Mouse (Mus musculus) lung, adult 2 months (tissue): Measurements from ENCODE around the gene Tnfrsf13c. TPM values are rescaled to one million over a fixed set of nuclear protein-coding genes. Genes with fewer than 3 reads are reported as not detected.

ENCODE experiments used
- DNase-seq: peaks from one replicate; pipeline ENCODE4 v3.0.0; 2022
- H3K4me1 ChIP-seq: fragments of 200-500 bp; 2 replicates; pipeline ENCODE4 v1.6.1; 2011; ENCODE audit warnings: low read length; ENCODE audit not compliant: control insufficient read depth, insufficient read depth
- H3K4me3 ChIP-seq: fragments of 200-500 bp; replicated peaks from 2 replicates; pipeline ENCODE3; 2011; ENCODE audit warnings: low read depth, mild to moderate bottlenecking, control low read depth, low read length; ENCODE audit errors: extremely low read depth
- CTCF ChIP-seq: fragments of 200-500 bp; IDR thresholded peaks from 2 replicates; pipeline ENCODE4 v1.5.1; 2011; ENCODE audit warnings: mild to moderate bottlenecking, low read length, control low read depth; ENCODE audit not compliant: insufficient read depth
- POLR2A ChIP-seq: fragments of 200-500 bp; IDR thresholded peaks from 2 replicates; pipeline ENCODE4 v1.6.1; 2011; ENCODE audit warnings: low read depth, mild to moderate bottlenecking, control low read depth, low read length, borderline replicate concordance; ENCODE audit errors: extremely low read depth
- WGBS: fragments of 180-500 bp; shearing (Covaris S2); methylation state at CpG from one replicate; pipeline ENCODE4 v1.1.7; 2018; 5-methylcytosine and 5-hydroxymethylcytosine counted together
- polyA plus RNA-seq: library from polyadenylated mRNA; depleted of rRNA; stranded (reverse); fragments of >200 nt; gene quantifications from 2 replicates; pipeline ENCODE4 v1.2.3, GENCODE M21; 2012

The Tnfrsf13c gene
- polyA plus RNA-seq, 1 experiment = 4.4 TPM

GRCm38 (mm10) chr15:82217980-82218379, 6.2 kb downstream of the Tnfrsf13c start:
- H3K4me1 ChIP-seq = no peaks in the 10 kb centered on the region
- WGBS = 48% methylated on average over 9 of the region's 9 CpGs
- TF ChIP-seq POLR2A (no peak), CTCF (no peak)

GRCm38 (mm10) chr15:82217039-82217438, 7.1 kb downstream of the Tnfrsf13c start:
- no peak for DNase-seq
- H3K4me1 ChIP-seq = no peaks in the 10 kb centered on the region
- 38% methylated on average over 7 of the region's 7 CpGs for WGBS
- TF ChIP-seq POLR2A (no peak), CTCF (no peak)
- no peak overlapping the region for H3K4me3 ChIP-seq

More at GRCm38 (mm10) chr15:82217980-82218379, 6.2 kb downstream of the Tnfrsf13c start:
- no peak for DNase-seq
- no peak overlapping the region for H3K4me3 ChIP-seq

- no peak overlapping the region for H3K4me3 ChIP-seq
- TF ChIP-seq CTCF (no peak), POLR2A (no peak)
- WGBS = 49% methylated on average over 20 of the region's 20 CpGs
- no peaks in the 10 kb centered on the region for H3K4me1 ChIP-seq
- DNase-seq = no peak
These were observed 7.9 kb downstream of the Tnfrsf13c start for GRCm38 (mm10) chr15:82216142-82216827.

GRCm38 (mm10) chr15:82215332-82216046, 8.7 kb downstream of the Tnfrsf13c start:
- 33% methylated on average over 11 of the region's 11 CpGs for WGBS
- Histone ChIP-seq H3K4me1 (no peaks in the 10 kb centered on the region), H3K4me3 (no peak overlapping the region)
- DNase-seq = no peak
- TF ChIP-seq POLR2A (no peak), CTCF (no peak)

- Histone ChIP-seq H3K4me1 (no peaks in the 10 kb centered on the region), H3K4me3 (no peak overlapping the region)
- DNase-seq = no peak
- 20% methylated on average over 4 of the region's 4 CpGs for WGBS
- TF ChIP-seq POLR2A = no peak
- TF ChIP-seq CTCF = no peak
These were observed 10.9 kb downstream of the Tnfrsf13c start for GRCm38 (mm10) chr15:82213222-82213621.

- 1% methylated on average over 29 of the region's 34 CpGs for WGBS
- TF ChIP-seq CTCF (no peak), POLR2A (no peak)
- H3K4me3 ChIP-seq = no peak within 1 kb of the TSS
These were observed 11.5 kb downstream of the Tnfrsf13c start, which contains the start of gene Shisa8 for GRCm38 (mm10) chr15:82212752-82213063. TSS of gene Shisa8 (minus strand) at chr15:82212815.

GRCm38 (mm10) chr15:82211911-82212751, 12.0 kb downstream of the Tnfrsf13c start:
- TF ChIP-seq POLR2A (no peak), CTCF (no peak)
- Histone ChIP-seq H3K4me1 (no peaks in the 10 kb centered on the region), H3K4me3 (no peak overlapping the region)
- DNase-seq = no peak
- under 1% methylated on average over 112 of the region's 112 CpGs for WGBS

More at GRCm38 (mm10) chr15:82212752-82213063, 11.5 kb downstream of the Tnfrsf13c start, which contains the start of gene Shisa8:
- no peaks in the 10 kb centered on the region for H3K4me1 ChIP-seq
- no peak for DNase-seq

- Histone ChIP-seq H3K4me1 (no peaks in the 10 kb centered on the region), H3K4me3 (no peak overlapping the region)
- 2% methylated on average over 11 of the region's 11 CpGs for WGBS
- TF ChIP-seq POLR2A (no peak), CTCF (no peak)
- no peak for DNase-seq
These were observed 12.9 kb downstream of the Tnfrsf13c start for GRCm38 (mm10) chr15:82211281-82211680.

- H3K4me1 ChIP-seq = no peaks in the 10 kb centered on the region
- no peak for DNase-seq
- no peak for TF ChIP-seq POLR2A
- TF ChIP-seq CTCF = no peak
- 39% methylated on average over 1 of the region's 1 CpGs for WGBS
- H3K4me3 ChIP-seq = no peak overlapping the region
These were observed 13.4 kb downstream of the Tnfrsf13c start for GRCm38 (mm10) chr15:82210801-82211200.
